Mouse (Mus musculus): ENCODE data around the gene Sft2d1. TPM values are rescaled to one million over a fixed set of nuclear protein-coding genes. Genes with fewer than 3 reads are reported as not detected.
A peak's percentile ranks its signal among the peaks of the same experiment; 100 is the strongest.

Gene Sft2d1
- polyA plus RNA-seq, 1 experiment from 2014 or later: 56.6 TPM

DNA sequence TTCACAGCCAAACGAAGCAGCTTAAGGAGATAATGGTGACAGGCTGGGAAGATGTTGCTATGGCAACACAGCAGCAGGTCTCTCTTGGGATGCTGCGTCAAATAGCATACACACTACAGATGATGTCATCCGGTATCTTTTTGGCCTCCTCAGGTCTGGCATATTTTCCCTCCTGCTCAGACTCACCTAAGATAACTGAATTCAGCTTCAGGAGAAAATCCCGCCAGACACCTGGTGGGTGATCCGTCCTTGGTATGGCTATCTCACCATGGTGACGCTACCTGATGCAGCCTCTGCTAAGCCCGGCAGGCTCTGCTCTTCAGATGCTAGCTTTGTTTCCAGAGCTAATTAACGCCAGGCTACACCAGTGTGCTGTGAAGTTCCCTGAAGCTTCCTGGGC lies 57.7 kb downstream of the Sft2d1 start:
- 47% methylated on average over 8 of the region's 8 CpGs for WGBS (ENCODE audit: insufficient replicate concordance)
- ATAC-seq (ENCODE audit: low read depth): no peak

DNA sequence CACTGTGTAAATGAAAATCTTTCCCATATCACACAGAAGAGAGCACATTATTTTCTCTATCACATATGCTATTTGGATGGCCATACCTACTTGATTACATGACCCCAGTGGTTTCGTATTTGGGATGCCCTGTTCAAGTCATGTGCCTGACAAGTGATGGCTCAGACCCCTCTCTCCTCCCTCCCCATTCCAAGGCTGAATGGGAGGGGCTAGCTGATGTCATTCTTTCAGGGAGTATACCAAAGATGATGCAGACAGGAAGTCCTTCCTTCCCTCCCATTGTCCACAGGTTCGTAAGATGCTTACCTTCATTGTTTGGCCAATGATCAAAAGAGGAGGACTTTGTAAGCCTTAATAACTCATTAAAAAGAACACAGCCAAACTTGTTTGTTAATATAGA lies 58.3 kb downstream of the Sft2d1 start:
- Histone ChIP-seq H3K4me1 (replicated peaks) (peaks cover 9% of the 10 kb centered on the region), H3K9ac (no peak overlapping the region), H3K27me3 (peaks cover 10% of the 10 kb centered on the region), H3K4me2 (no peak overlapping the region), H3K4me3 (replicated peaks) (no peak overlapping the region), H3K36me3 (no peaks in the 10 kb centered on the region), H3K27ac (no peak overlapping the region), H3K9me3 (replicated peaks) (no peaks in the 10 kb centered on the region)
- ATAC-seq (ENCODE audit: low read depth) (no peak), DNase-seq (no peak)
- WGBS (ENCODE audit: insufficient replicate concordance): 55% methylated on average over 2 of the region's 2 CpGs

More for the DNA sequence above, 57.7 kb downstream of the Sft2d1 start:
- Histone ChIP-seq H3K27me3 (peaks cover 14% of the 10 kb centered on the region), H3K4me3 (replicated peaks) (no peak overlapping the region), H3K36me3 (no peaks in the 10 kb centered on the region), H3K9ac (no peak overlapping the region), H3K4me1 (replicated peaks) (peaks cover 9% of the 10 kb centered on the region), H3K9me3 (replicated peaks) (no peaks in the 10 kb centered on the region), H3K27ac (no peak overlapping the region), H3K4me2 (no peak overlapping the region)
- DNase-seq: no peak

DNA sequence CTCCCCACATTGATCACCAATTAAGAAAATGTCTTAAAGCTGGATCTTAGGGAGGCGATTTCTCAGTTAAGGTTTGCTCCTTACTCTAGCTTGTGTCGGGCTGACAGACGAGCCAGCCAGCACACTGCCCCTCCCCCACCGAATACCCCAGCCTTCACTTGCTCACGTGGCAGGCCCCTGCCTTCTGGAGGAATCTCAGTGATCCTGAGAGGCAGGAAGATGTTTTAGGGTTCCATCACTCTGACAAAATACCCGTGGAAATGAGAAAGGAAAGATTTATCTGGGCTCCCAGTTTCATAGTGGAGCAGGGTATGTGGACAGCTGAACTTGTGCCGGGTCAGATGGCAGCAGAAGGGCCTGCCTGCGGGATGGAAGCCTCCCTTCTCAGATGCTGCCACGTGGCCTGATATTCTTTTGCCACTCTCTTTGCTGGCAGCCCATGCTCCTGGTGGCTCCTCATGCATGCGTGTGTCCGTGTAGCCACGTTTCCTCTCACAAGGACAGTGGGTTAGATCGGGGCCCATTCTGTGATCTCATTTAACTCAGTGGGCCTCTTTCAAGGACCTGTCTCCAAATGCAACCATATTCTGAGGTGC lies 59.8 kb downstream of the Sft2d1 start:
- Histone ChIP-seq H3K4me1 (replicated peaks) (peaks cover 9% of the 10 kb centered on the region), H3K27ac (no peak overlapping the region)
- WGBS (ENCODE audit: insufficient replicate concordance): 39% methylated on average over 13 of the region's 13 CpGs

DNA sequence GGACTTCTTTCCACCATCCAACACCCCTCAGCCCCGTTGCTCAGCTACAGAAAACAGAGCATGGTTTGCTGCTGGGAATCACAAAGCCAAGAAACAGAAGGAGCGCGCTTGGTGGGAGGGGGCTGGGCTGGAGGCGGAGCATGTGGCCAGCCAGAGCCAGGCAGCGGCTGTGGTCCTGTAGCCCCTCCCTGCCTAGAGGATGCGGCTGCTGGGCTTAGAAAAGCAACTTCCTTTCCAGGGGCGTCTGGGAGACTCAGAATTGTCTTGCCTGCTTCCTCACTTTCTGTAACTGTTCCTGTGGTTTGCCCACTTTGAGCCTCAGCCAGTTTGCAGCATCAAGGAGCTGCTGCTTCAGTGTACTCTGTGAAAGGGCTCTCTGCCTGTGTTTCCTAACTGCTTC lies 60.9 kb downstream of the Sft2d1 start:
- Histone ChIP-seq H3K9ac (no peak overlapping the region), H3K9me3 (replicated peaks) (no peaks in the 10 kb centered on the region), H3K4me1 (replicated peaks) (peaks cover 9% of the 10 kb centered on the region), H3K4me3 (replicated peaks) (peak overlapping the region; percentile 33), H3K27me3 (peaks cover 7% of the 10 kb centered on the region), H3K4me2 (peak overlapping the region; percentile 60), H3K27ac (0 out of 2 replicates have a peak overlapping the region, but pooled peaks have one; percentile 4), H3K36me3 (no peaks in the 10 kb centered on the region)
- peak; percentile 42 for DNase-seq
- peak; percentile 69 for ATAC-seq (ENCODE audit: low read depth)
- 2% methylated on average over 7 of the region's 7 CpGs for WGBS (ENCODE audit: insufficient replicate concordance)

More for the DNA sequence above, 59.8 kb downstream of the Sft2d1 start:
- no peak for DNase-seq
- Histone ChIP-seq H3K9me3 (replicated peaks) (no peaks in the 10 kb centered on the region), H3K36me3 (no peaks in the 10 kb centered on the region), H3K4me3 (replicated peaks) (no peak overlapping the region), H3K9ac (no peak overlapping the region), H3K27me3 (peaks cover 7% of the 10 kb centered on the region), H3K4me2 (no peak overlapping the region)
- no peak for ATAC-seq (ENCODE audit: low read depth)

DNA sequence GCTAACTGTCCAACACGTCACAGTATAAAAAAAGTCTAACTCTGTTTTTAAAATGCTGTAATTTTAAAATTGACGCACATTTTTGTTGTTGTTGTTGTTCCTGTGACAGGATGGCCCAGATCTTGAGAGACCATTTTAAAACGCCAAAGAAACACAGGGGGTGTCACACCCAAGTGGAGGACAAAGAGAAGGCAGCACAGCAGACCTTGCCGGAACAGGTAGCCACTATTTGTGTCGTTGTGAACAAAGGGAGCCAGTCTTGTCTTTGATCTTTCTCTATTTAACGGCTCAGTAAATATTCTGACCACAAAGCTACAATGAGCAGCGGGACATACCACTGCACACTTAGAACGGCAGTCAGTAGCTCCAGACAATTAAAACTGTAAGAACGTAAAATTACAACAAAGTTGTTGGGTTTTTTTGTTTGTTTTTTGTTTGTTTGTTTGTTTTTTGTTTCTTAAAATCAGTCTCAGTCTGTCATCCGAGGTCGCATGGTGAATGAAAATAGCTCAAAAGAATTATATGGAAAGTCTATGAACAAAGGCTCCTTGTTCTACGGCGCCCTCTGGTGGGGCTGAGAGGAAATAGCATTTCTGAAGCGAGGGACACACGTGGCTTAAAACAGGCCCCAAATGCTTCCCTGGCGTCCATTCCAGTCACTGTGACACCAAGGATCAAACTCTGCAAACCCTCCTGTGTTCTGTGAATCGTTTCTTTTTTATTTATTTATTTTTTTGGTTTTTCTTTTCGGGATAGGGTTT lies 61.6 kb downstream of the Sft2d1 start:
- WGBS (ENCODE audit: insufficient replicate concordance): 2% methylated on average over 18 of the region's 18 CpGs
- peak overlapping the region; percentile 60 for H3K4me2 ChIP-seq
- no peaks in the 10 kb centered on the region for H3K9me3 ChIP-seq (replicated peaks)
- DNase-seq (peak; percentile 53), ATAC-seq (ENCODE audit: low read depth) (peak; percentile 37; the same call in 1 of the 2 replicates)
- H3K27ac ChIP-seq: 0 out of 2 replicates have a peak overlapping the region, but pooled peaks have one; percentile 4
- 0 out of 2 replicates have a peak overlapping the region, but pooled peaks have one; percentile 28 for H3K9ac ChIP-seq
- H3K27me3 ChIP-seq: peaks cover 7% of the 10 kb centered on the region
- H3K36me3 ChIP-seq: no peaks in the 10 kb centered on the region
- H3K4me3 ChIP-seq (replicated peaks): peak overlapping the region; percentile 33
- H3K4me1 ChIP-seq (replicated peaks): peaks cover 9% of the 10 kb centered on the region

Other genes starting within 250 kb of the Sft2d1 start
- gene Gm49673, start 163.3 kb upstream of the Sft2d1 start, polyA plus RNA-seq (2015; fragmentation: Nextera tagmentation; extraction: Ambion mirVana): not detected in 2 replicates
- gene Rnaset2a, start 163.0 kb upstream of the Sft2d1 start, polyA plus RNA-seq (2015; fragmentation: Nextera tagmentation; extraction: Ambion mirVana): 15.2 and 17.1 TPM in 2 replicates
- gene Fgfr1op, start 145.6 kb upstream of the Sft2d1 start, polyA plus RNA-seq (2015; fragmentation: Nextera tagmentation; extraction: Ambion mirVana): 13.4 and 17.4 TPM in 2 replicates
- 0.10 TPM in 1 of 2 replicates, not detected in the other for gene Ccr6, start 75.1 kb upstream of the Sft2d1 start, polyA plus RNA-seq (2015; fragmentation: Nextera tagmentation; extraction: Ambion mirVana)
- 125 and 127 TPM in 2 replicates for gene Mpc1, start 28.2 kb upstream of the Sft2d1 start, polyA plus RNA-seq (2015; fragmentation: Nextera tagmentation; extraction: Ambion mirVana)
- gene Prr18, start 26.4 kb downstream of the Sft2d1 start, polyA plus RNA-seq (2015; fragmentation: Nextera tagmentation; extraction: Ambion mirVana): 0.05 and 0.09 TPM in 2 replicates
- gene T2, start 44.9 kb downstream of the Sft2d1 start, polyA plus RNA-seq (2015; fragmentation: Nextera tagmentation; extraction: Ambion mirVana): 0.09 TPM in 1 of 2 replicates, not detected in the other
- gene T, start 123.3 kb downstream of the Sft2d1 start, polyA plus RNA-seq (2015; fragmentation: Nextera tagmentation; extraction: Ambion mirVana): not detected in 2 replicates
- gene Pde10a, start 214.3 kb downstream of the Sft2d1 start, polyA plus RNA-seq (2015; fragmentation: Nextera tagmentation; extraction: Ambion mirVana): 0.31 and 0.39 TPM in 2 replicates